Mouse (Mus musculus) mammary gland, adult 2 months (tissue): ENCODE results near the gene Gm45021. TPM values are rescaled to one million over a fixed set of nuclear protein-coding genes. Genes with fewer than 3 reads are reported as not detected.

ENCODE experiments used
- polyA plus RNA-seq: library from polyadenylated mRNA; depleted of rRNA; stranded (reverse); fragments of >200 nt; gene quantifications from 2 replicates; pipeline ENCODE4 v1.2.3, GENCODE M21; 2012; ENCODE audit warnings: low replicate concordance; rRNA removed

Gm45021 gene
- polyA plus RNA-seq, result not detected in 2 replicates

DNA sequence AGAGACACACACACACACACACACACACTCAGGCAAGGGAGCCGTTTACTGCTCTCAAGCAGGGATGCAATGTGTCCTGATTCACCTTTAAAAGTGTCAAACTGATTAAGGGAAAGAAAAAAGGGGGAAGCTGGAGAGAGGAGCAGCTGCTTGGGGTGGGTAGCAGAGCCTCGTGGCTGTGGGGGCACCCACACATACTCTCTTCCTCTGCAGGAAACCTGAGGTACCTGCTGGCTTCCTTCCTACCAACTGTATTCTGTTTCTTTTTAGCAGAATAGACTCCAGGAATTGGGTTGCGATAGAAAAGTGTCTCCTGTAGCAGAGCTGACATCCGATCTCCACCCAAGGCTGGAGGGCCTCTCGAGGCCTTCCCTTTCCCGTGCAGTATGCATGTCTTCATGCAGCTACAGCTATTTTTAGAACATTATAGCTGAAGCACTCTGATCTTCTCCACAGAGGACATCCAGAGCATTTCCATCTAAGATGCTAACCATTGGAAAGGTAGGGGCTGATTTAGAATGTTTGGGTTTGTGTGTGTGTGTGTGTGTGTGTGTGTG lies at the start of gene Gm45021:
Gene Gm45021 (plus strand): TSS at position 417 of the 557 bp plus-strand sequence.

DNA sequence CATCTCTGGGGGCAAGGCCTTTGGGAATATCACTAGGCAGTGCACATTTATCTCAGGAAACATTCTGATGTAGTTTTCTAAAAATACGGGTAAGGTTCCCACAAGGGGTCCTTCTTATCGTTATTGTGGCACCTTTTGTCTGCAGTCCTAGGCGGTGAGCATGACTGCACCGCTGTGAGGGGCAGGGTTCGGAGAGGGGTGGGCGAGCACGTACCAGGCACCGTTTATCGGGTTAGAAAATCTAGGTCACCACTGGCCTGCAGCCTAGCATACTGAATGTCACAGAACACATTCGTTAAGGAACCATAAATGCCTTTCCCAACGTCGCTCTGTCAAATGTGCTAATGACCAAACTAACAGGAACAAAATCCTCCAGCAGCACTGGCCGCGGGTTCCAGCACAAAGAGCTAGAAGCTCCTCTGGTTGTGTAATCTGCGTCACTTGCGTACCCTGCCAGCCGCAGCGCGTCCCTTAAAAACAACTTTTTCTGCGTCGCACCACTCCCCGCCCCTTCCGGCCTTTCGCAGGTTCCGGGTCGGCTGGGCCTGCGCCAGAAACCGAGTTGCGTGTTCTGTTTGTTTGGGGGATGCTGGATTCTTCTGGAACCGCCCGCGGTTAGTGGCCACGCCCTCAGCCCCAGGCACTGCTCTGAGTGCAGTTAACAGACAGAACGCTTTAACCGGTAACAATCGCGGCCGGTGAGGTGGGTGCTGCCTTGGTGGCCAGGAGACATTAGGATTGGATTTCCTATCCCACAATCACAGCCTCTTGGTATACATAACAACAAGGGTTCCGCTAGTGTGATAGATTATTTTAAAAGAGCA lies 34.9 kb upstream of the Gm45021 start, which contains the start of gene Lrrc61:
Gene Lrrc61 (plus strand): TSS at position 517 of the 824 bp plus-strand sequence.

GRCm38 (mm10) chr6:48572572-48573061 lies 16.8 kb upstream of the Gm45021 start, which contains the start of gene Rarres2:
TSS of gene Rarres2 (minus strand) at chr6:48572789.

GRCm38 (mm10) chr6:48593158-48594042 lies 4.0 kb downstream of the Gm45021 start, which contains the start of the genes Repin1 and Gm44965:
TSS of gene Repin1 (plus strand) at chr6:48593883.
TSS of gene Gm44965 (plus strand) at chr6:48593941.

GRCm38 (mm10) chr6:48601271-48602079 lies 12.1 kb downstream of the Gm45021 start, which contains the start of gene Zfp775:
TSS of gene Zfp775 (plus strand) at chr6:48602063.

DNA sequence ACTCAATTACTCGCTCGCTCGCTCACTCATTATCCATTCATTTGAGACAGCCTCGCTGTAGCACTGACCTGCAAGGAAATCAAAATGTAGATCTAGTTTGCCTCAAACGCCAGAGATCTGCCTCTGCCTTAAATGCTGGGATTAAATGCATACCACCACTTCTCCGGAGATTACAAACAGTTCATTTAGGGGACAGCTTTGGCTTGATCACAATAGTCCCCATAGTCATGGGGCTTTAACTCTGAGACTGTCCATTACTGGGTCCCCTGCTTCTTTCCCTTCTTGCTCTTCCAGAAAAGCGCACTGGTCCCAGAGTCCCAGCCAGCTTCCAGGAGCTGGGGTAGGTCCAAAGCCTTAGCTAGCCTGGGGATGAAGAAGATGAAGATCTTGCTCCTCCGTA lies 37.1 kb downstream of the Gm45021 start, which contains the start of gene AI854703:
Gene AI854703 (plus strand): TSS at position 301 of the 400 bp plus-strand sequence.

GRCm38 (mm10) chr6:48646995-48647394 lies 57.6 kb downstream of the Gm45021 start, which contains the start of gene Gimap8:
TSS of gene Gimap8 (plus strand) at chr6:48647234.

Other genes starting within 250 kb of the Gm45021 start
- 19.3 and 28.5 TPM in 2 replicates for gene Krba1, start 194.0 kb upstream of the Gm45021 start, polyA plus RNA-seq
- gene Zfp467, start 143.8 kb upstream of the Gm45021 start, polyA plus RNA-seq, result 59.8 and 77.3 TPM in 2 replicates
- gene Sspo, start 141.4 kb upstream of the Gm45021 start, polyA plus RNA-seq, result 6.8 and 9.4 TPM in 2 replicates
- 14.1 and 44.0 TPM in 2 replicates for gene Atp6v0e2, start 52.0 kb upstream of the Gm45021 start, polyA plus RNA-seq
- 28.4 and 37.2 TPM in 2 replicates for gene Lrrc61, start 34.8 kb upstream of the Gm45021 start, polyA plus RNA-seq
- 141 and 205 TPM in 2 replicates for gene Rarres2, start 16.8 kb upstream of the Gm45021 start, polyA plus RNA-seq
- 44.0 and 69.3 TPM in 2 replicates for gene Repin1, start 4.3 kb downstream of the Gm45021 start, polyA plus RNA-seq
- not detected in 2 replicates for gene Gm44965, start 4.3 kb downstream of the Gm45021 start, polyA plus RNA-seq
- 5.5 and 9.2 TPM in 2 replicates for gene Zfp775, start 12.5 kb downstream of the Gm45021 start, polyA plus RNA-seq
- gene AI854703, start 37.2 kb downstream of the Gm45021 start, polyA plus RNA-seq, result 2.3 and 2.6 TPM in 2 replicates
- gene Gimap8, start 57.6 kb downstream of the Gm45021 start, polyA plus RNA-seq, result 9.5 and 11.9 TPM in 2 replicates
- gene Gimap9, start 86.5 kb downstream of the Gm45021 start, polyA plus RNA-seq, result 4.7 and 7.4 TPM in 2 replicates
- gene Gimap4, start 94.9 kb downstream of the Gm45021 start, polyA plus RNA-seq, result 45.9 and 83.2 TPM in 2 replicates
- 23.4 and 35.8 TPM in 2 replicates for gene Gimap6, start 118.6 kb downstream of the Gm45021 start, polyA plus RNA-seq
- gene Gm28053, start 129.0 kb downstream of the Gm45021 start, polyA plus RNA-seq, result 0.29 TPM in 1 of 2 replicates, not detected in the other
- 2.8 and 3.2 TPM in 2 replicates for gene Gimap7, start 129.0 kb downstream of the Gm45021 start, polyA plus RNA-seq
- 14.8 and 53.3 TPM in 2 replicates for gene Gimap1, start 149.4 kb downstream of the Gm45021 start, polyA plus RNA-seq
- gene Gimap5, start 156.6 kb downstream of the Gm45021 start, polyA plus RNA-seq, result 27.6 and 43.3 TPM in 2 replicates
- gene Gimap3, start 181.2 kb downstream of the Gm45021 start, polyA plus RNA-seq, result 61.7 and 68.3 TPM in 2 replicates